Mouse (Mus musculus) liver, postnatal 0 days (tissue): Measurements from ENCODE around the gene Pcdh15.

ENCODE experiments used
- CTCF ChIP-seq: sonication (generic); IDR thresholded peaks from 2 replicates; pipeline ENCODE4 v1.5.1; 2016; ENCODE audit warnings: antibody characterized with exemption, low read depth
- EP300 ChIP-seq: IDR thresholded peaks from 2 replicates; pipeline ENCODE4 v1.6.1; 2016; ENCODE audit warnings: antibody characterized with exemption, low read depth, mild to moderate bottlenecking

DNA sequence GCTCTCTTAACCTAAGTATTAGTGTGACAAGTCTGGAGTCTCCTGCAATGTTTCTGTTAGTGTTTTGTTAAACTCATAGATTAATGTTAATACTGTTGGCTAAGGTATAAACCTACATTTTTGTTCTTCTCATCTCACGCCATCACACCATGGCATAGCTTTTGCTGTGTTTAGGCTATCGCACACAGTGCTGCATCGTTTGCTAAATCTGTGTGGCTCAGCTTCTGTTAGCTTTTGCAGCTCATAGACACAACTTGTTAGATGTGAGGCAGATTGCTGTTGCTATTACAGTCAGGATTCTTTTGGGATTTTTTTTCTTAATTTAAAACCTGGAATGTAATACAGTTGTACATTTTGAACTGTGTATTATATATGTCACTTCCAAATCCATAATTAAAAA, 1031.7 kb downstream of the Pcdh15 start:
- no peak for TF ChIP-seq CTCF
- TF ChIP-seq EP300: no peak
